Mouse (Mus musculus) embryo, embryonic 10.5 days (tissue): ENCODE measurements at regions not wholly inside any gene's neighbourhood (a gene's known extent, or its start where the extent isn't known, plus 50 kb on each side); places are given as distances from the start of the nearest gene placed in this dataset.
"Not testable (repeated sequence)": the region's sequence is repeated elsewhere in the genome, so short reads cannot be mapped to it uniquely, and the experiment has no call there.

Experiments used
- DNase-seq: peaks from one replicate; pipeline ENCODE4 v3.0.0-alpha.2; 2015; ENCODE audit warnings: low spot score

DNA sequence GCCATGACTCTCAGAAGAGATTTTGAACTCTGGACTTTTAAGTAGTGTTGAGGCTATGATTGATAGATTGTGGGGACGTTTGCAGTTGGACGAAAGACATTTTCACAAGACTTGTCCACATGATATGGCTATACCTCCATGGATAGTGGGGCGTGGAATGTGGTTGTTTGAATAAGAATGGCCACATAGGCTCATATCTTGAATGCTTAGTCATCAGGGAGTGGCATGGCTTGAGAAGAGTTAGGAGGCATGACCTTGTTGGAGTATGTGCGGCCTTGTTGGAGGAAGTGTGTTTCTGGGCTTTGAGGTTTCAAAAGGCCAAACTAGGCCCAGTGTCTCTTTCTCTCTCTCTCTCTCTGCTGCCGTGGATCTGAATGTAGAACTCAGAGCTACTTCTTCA lies 204.7 kb upstream of the Pclo start:
- DNase-seq, result no peak

DNA sequence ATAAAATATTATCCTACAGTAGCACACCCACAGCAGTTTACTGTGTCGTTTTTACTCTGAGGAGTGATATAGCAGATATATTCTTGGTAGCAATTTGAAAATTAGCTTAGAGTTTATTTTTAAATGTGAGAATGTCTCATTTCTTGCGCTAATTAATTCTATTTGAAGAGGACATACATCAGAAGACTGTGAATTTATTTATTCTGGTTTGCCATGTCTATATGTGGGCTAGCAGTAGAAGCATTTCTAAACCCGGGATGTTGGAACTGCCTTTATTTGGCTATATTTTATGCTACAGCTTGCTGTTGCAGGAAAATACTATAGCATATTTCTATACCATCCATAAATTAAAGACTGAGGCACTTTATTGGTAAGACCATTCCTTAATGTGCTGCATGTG lies 203.0 kb upstream of the Pclo start:
- no peak for DNase-seq

DNA sequence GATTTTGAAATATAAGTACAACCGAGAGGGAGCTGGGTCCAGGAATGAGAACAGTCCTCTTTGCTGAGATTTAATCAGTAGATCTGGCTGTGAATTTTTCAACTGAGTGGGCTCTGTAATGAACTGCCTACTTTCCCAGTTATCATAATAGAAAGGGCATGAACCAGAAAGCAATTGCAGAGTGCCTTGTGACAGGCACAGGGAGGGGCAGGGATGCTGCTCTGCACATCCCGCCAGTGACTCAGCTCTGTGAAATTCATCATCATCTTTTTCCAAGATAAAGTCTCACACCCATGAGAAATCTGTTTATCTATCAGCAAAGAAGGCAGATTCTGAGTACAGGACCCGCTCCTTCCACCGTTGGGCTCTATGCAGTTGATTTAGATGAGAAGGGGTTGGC lies 194.5 kb upstream of the Pclo start:
- DNase-seq, result no peak

DNA sequence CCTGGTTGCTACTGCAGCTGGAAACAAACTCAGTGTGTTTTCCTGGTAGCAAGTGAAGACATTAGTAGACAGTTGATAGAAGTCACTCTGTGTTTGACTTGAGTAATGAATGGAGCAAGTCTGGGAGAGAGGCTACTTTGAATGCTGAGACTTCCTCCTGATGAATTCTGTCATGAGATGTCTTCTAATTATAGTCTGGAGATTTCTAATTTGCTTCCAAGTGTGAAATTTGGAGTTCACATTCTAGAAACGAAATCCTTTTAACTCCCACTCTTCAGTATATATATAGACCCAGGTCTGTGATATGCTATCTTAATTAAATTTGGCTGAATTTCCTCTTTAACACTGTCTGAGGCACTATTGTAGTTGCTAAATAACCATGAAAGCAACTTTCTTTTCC lies 192.7 kb upstream of the Pclo start:
- DNase-seq, result no peak

DNA sequence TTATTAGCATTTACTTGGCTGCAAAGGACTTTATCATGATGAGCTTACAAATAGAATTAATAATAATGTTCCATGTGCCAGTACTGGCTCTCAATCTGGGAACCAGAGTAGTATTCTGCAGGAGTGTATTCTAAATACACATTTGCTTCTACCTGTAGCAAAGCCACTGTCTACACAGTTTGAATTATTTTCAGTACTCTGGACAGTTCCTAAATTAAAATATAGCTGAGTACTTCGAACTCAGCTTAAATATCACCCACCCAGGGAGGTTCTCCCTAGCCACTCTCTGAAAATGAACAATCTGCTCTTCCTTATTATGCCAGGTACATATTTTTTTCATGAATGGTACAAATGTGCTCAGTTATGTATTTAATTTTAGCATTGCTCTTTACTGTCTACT lies 154.3 kb upstream of the Pclo start:
- peak; percentile 22 for DNase-seq

DNA sequence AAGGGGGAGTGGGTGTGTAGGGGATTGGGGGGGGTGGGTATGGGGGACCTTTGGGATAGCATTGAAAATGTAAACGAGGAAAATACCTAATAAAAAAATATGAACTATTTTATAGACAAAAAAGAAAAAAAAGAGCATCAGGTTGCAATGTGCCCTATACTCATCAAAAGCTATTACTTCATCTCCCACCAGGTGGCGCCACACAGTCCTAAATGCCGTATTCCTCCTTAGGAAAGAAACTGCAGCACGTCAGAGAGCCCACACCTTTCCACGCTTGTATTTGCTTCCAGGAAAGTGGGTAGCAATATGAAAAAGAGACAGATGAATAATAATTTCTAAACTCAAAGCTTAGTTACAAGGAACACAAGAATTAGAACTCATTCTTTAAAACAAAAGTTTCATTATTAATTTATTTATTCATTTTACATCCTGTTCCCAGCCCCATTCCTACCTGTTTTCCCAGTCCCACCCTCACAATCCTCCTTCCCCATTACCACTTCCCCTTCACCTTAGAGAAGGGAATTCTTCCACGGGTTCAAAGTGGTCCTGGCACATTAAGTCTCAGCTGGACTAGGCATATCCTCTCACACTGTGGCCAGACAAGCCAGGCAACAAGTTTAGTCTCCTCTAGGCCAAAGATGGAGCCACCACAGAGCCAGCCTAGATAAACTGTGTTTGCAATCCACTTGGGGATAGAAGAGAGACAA lies 125.4 kb upstream of the Pclo start:
- DNase-seq, result peak; percentile 81

DNA sequence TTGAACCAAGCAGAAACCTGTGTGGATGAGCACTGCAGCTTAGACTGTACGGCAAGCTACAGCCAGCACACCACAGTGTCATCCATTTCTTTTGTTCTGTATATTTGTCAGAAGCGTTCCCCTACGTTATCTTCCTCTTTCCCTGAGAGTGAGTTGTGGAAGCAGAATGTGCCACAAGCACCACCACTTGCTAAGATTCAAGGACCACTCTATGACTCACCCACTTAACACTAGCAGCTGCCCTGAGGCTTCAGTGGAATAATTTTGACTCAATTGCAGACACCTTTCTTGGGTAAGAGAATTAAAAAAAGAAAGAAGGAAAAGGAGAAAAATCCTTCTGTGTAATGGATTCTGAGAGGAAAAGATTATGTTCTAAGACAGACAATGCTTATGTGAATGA lies 122.9 kb upstream of the Pclo start:
- DNase-seq, result no peak

DNA sequence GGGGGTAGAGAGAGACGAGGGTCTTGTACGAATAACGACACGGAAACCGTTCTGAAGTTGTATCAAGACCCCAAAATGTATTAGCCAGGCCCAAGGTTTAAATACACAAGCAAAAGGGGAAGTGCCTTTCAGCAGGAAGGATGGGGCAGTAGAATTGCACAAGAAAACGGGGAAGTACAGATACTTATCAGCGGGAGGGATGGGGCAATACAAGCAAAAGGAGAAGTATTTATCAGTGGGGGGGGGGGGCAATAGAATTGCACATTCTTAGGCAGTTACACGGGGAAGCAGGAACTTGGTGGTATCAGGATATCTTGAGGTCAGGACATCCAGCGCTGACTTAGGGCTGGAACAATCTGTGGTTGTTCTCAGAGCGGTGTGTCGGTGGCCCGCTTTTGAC lies 111.3 kb upstream of the Pclo start:
- DNase-seq, result not testable (repeated sequence)

DNA sequence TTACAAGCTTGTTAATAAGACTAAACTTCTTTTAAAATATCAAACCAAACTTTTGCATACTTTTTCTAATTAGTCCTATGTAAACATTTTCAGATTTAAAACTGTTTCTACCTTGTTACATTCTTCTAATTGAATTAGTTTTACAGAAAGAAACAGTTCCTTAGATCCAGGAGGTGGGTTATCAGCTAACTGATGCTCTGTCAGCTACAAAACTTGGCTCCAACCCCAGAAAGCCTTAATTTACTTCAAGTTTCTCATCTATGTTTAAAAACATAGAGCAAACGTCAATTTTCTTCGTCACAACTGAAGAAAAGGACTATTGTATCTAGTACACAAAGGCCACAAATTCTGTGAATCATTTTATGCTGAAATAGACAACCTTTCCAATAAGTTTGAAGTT lies 110.4 kb upstream of the Pclo start:
- no peak for DNase-seq

DNA sequence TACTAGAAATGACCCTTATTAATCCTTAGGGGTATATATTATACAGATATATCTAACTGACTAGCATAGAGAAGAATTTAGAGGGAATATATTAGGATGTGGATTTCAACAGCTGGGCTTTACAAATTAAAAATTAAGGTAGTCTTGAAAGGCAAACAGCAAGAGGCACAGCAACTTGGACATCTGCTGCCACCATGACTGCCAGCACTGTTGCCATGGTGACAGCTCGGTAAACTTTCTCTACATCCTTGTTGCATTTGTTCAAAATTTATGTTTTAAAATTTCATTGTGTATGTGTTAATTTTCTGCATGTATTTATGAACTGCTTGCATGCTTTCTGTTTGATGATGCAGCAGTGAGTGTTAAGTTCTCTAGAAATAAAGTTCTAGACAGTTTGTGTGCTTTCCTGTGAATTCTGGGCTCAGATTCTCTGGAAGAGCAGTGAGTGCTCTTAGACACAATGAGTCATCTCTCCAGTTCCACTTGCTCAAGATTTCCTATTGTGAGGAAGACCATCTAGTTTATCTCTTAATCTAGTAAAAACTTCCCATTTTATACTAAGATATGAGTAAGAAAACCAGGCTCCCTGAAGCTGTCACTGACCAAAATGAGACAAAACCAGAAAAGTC lies 99.4 kb upstream of the Pclo start:
- no peak for DNase-seq

DNA sequence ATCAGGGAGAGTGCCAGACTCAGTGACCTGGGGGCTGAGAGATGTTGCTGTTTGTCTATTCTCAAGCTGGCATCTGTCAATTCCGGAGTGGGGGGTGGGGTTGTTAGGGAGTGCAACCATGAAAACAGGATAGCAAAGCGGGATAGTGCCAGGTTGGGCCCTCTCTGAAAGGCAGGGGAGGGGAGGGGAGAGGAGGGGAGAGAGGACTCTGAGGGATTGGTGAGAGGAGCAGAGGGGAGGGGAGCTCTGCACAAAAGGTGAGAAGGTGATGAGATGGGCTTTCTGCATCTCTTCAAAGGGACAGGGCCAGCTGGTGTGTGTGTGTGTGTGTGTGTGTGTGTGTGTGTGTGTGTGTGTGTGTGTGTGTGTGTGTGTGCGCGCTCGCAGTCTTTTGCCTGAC lies 61.6 kb upstream of the Pclo start:
- no peak for DNase-seq
